Mouse (Mus musculus) midbrain, embryonic 11.5 days (tissue): Measurements from ENCODE around the gene Fgf23. TPM values are rescaled to one million over a fixed set of nuclear protein-coding genes. Genes with fewer than 3 reads are reported as not detected.

Experiments
- ATAC-seq: fragments of 200-750 bp; cut with Nextera tagmentation; 2 replicates; pipeline ENCODE4 v1.8.0; 2017; ENCODE audit warnings: moderate TSS enrichment, moderate library complexity; ENCODE audit not compliant: low FRiP score
- DNase-seq: peaks from one replicate; pipeline ENCODE4 v3.0.0; 2015; ENCODE audit warnings: low spot score; ENCODE audit errors: missing footprints
- H3K27ac ChIP-seq: fragments of 300-500 bp; sonication (generic); 2 replicates; pipeline ENCODE4 v1.5.1; 2014; ENCODE audit warnings: low read depth, low read length
- H3K27me3 ChIP-seq: fragments of 300-500 bp; sonication (generic); 2 replicates; pipeline ENCODE4 v1.6.1; 2014; ENCODE audit warnings: mild to moderate bottlenecking, low read length, moderate library complexity, mixed read lengths; ENCODE audit not compliant: control insufficient read depth, insufficient read depth
- H3K36me3 ChIP-seq: fragments of 300-500 bp; sonication (generic); 2 replicates; pipeline ENCODE4 v1.6.1; 2014; ENCODE audit warnings: mild to moderate bottlenecking, low read length, moderate library complexity, mixed read lengths; ENCODE audit not compliant: control insufficient read depth, insufficient read depth
- H3K4me1 ChIP-seq: fragments of 300-500 bp; sonication (generic); 2 replicates; pipeline ENCODE4 v1.6.1; 2014; ENCODE audit warnings: low read length; ENCODE audit not compliant: control insufficient read depth, insufficient read depth
- H3K4me2 ChIP-seq: fragments of 300-500 bp; sonication (generic); 2 replicates; pipeline ENCODE4 v1.6.1; 2014; ENCODE audit warnings: mild to moderate bottlenecking, moderate library complexity
- H3K4me3 ChIP-seq: fragments of 300-500 bp; sonication (generic); 2 replicates; pipeline ENCODE4 v1.5.1; 2014; ENCODE audit warnings: low read depth, low read length
- H3K9ac ChIP-seq: fragments of 300-500 bp; sonication (generic); 2 replicates; pipeline ENCODE4 v1.6.1; 2014; ENCODE audit warnings: low read length
- H3K9me3 ChIP-seq: fragments of 300-500 bp; sonication (generic); 2 replicates; pipeline ENCODE4 v1.6.1; 2016; ENCODE audit warnings: low read length; ENCODE audit not compliant: control insufficient read depth
- WGBS: fragments of 180-500 bp; shearing (Covaris S2); extraction: QIAGEN DNeasy Blood & Tissue Kit; methylation state at CpG from one replicate; pipeline ENCODE4 v1.1.7; 2014; 5-methylcytosine and 5-hydroxymethylcytosine counted together
- polyA plus RNA-seq: library from polyadenylated mRNA; unstranded; fragments of >200 nt; fragmentation: Nextera tagmentation; extraction: Ambion mirVana; gene quantifications from 2 replicates; pipeline ENCODE4 v1.2.1, GENCODE M21; 2014

Fgf23 gene
- polyA plus RNA-seq, 1 experiment from 2014 or later, result not detected

- 0 out of 2 replicates have a peak, but pooled peaks cover 2% of the 10 kb centered on the region for H3K4me1 ChIP-seq
- peak overlapping the region; percentile 76 for H3K9ac ChIP-seq
- no peaks in the 10 kb centered on the region for H3K9me3 ChIP-seq
- 2% methylated on average over 59 of the region's 59 CpGs for WGBS
- DNase-seq (peak; percentile 97), ATAC-seq (peak; percentile 90)
- H3K27ac ChIP-seq, result no peak overlapping the region
- H3K27me3 ChIP-seq, result peaks cover 13% of the 10 kb centered on the region
- no peaks in the 10 kb centered on the region for H3K36me3 ChIP-seq
- peak overlapping the region; percentile 61 for H3K4me3 ChIP-seq
- peak overlapping the region; percentile 99 for H3K4me2 ChIP-seq
These were observed 7.4 kb downstream of the Fgf23 start for GRCm38 (mm10) chr6:127079867-127080731.

DNA sequence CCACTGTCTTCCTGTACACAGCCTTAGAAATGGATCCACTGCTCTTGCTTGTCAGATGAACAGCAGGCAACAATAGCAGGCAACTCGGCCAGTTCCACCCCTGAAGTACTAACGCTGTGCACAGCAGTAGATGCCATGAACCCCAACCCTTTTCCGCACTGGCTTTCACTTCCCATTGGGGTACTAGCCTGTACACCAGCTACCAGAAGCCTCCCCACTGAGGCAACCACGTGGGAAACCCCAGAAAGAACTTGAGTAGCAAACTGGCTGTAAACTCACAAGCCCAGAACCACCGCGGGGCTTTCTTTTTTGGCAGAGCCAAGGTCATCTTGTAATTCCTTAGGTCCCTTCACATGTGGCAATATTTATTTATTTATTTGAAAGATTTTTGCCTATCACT is 9.1 kb downstream of the Fgf23 start:
- no peak for ATAC-seq
- Histone ChIP-seq H3K4me2 (no peak overlapping the region), H3K4me1 (0 out of 2 replicates have a peak, but pooled peaks cover 2% of the 10 kb centered on the region)

GRCm38 (mm10) chr6:127086739-127087138 is 14.0 kb downstream of the Fgf23 start:
- ATAC-seq, result no peak
- WGBS, result 77% methylated on average over 4 of the region's 4 CpGs
- no peak for DNase-seq
- H3K27me3 ChIP-seq, result peaks cover 1% of the 10 kb centered on the region; the same call in 1 of the 2 replicates
- H3K36me3 ChIP-seq, result peaks cover 5% of the 10 kb centered on the region
- no peak overlapping the region for H3K4me2 ChIP-seq
- H3K9ac ChIP-seq, result no peak overlapping the region
- H3K9me3 ChIP-seq, result no peaks in the 10 kb centered on the region
- no peaks in the 10 kb centered on the region for H3K4me1 ChIP-seq
- no peak overlapping the region for H3K4me3 ChIP-seq
- no peak overlapping the region for H3K27ac ChIP-seq

More for the DNA sequence above, 9.1 kb downstream of the Fgf23 start:
- H3K27ac ChIP-seq, result no peak overlapping the region
- no peak for DNase-seq
- WGBS, result 71% methylated on average over 6 of the region's 6 CpGs
- no peaks in the 10 kb centered on the region for H3K36me3 ChIP-seq
- no peaks in the 10 kb centered on the region for H3K9me3 ChIP-seq
- H3K27me3 ChIP-seq, result peaks cover 12% of the 10 kb centered on the region
- H3K4me3 ChIP-seq, result no peak overlapping the region
- no peak overlapping the region for H3K9ac ChIP-seq

DNA sequence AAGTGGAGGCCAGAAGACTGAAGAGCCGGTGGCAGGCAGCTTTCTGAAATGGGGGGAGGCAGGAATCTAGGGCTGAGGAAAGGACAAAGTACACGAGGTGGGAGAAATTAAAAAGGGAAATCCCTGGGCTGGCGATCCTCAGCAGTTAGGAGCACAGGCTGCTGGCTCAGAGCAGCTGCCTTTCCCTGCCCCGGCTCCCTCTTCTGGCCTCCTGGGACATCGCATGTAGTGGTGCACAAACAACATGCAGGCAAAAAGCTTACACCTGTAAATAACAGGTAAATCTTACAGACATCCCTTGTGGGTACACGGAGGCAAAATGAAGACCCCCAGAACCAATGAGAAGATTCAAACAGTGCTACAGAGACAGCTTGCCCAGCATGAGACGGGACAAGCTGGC is 21.9 kb downstream of the Fgf23 start:
- DNase-seq, result no peak
- Histone ChIP-seq H3K9ac (no peak overlapping the region), H3K4me2 (no peak overlapping the region), H3K27me3 (no peaks in the 10 kb centered on the region), H3K27ac (no peak overlapping the region), H3K9me3 (no peaks in the 10 kb centered on the region), H3K36me3 (no peaks in the 10 kb centered on the region; the same call in 1 of the 2 replicates), H3K4me1 (no peaks in the 10 kb centered on the region), H3K4me3 (no peak overlapping the region)
- WGBS, result 65% methylated on average over 7 of the region's 7 CpGs
- ATAC-seq, result no peak

DNA sequence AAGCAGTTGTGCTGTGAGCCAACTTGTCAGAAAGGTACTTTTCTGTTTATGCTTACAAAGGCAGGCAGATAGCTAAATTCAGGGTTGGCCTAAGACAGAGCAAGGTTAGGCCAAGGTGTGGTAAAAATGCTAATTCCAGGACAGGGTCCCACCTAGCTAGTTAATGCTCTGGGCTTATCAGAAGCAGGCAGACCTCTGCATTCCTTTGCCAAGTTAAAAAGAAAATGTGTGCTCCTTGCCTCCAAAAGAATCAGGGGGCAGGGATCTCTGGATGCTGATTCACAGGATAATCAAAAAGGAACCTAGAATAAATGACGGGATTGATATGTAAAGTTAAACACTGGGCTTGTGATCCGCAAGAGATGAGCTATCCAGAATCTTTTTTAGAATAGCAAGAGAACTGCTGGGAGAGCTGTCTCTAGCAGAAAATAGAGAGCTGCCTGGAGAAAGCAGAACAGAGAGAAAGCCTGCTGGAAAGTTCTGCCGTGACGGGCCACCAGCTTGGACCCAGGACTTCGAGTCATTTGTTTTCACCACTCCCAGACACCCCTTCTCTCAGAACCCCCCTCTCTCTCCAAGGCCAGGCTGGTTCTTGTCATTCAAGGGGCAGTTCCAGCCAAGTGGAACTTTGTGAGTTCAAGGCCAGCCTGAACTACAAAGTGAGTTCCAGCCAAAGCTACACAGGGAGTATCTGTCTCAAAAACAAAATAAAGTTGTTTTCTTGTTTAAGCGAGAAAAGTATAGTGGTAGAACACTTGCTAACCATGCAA is 31.0 kb downstream of the Fgf23 start:
- no peak overlapping the region for H3K27ac ChIP-seq
- H3K36me3 ChIP-seq, result no peaks in the 10 kb centered on the region
- 89% methylated on average over 6 of the region's 6 CpGs for WGBS
- H3K9ac ChIP-seq, result no peak overlapping the region
- DNase-seq (no peak), ATAC-seq (no peak)
- H3K4me1 ChIP-seq, result peaks cover 5% of the 10 kb centered on the region
- no peak overlapping the region for H3K4me3 ChIP-seq
- no peaks in the 10 kb centered on the region for H3K27me3 ChIP-seq
- H3K4me2 ChIP-seq, result no peak overlapping the region
- no peaks in the 10 kb centered on the region for H3K9me3 ChIP-seq

DNA sequence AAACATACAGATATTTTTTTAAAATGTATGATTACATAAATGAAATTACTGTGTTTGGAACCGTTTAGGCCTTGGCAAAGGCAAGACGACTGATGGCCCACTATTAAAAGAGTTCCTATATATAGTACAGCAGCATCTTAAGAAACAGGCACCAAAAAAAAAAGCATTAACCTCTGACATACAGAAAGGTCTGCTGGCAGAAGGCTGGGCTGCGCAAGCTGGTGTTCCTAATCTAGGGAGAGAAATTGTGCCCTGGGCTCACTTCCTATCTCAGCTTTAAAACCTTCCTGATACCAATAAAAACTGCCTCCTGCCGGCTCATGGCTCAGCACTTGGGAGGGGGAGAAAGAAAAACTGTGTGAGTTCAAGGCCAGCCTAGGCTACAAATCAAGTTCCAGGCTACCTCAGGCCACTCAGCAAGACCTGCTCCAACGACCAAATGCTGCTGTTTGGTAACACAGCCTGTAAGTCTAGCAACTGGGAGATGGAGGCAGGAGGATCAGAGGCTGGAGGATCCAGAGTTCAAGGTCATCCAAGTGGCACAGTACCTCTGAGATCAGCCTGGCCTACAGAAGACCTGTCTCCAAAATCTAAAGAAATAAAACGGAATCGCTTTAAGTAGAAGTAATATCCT is 31.8 kb downstream of the Fgf23 start:
- H3K27ac ChIP-seq, result no peak overlapping the region
- no peaks in the 10 kb centered on the region for H3K9me3 ChIP-seq
- 90% methylated on average over 7 of the region's 7 CpGs for WGBS
- no peaks in the 10 kb centered on the region for H3K27me3 ChIP-seq
- peaks cover 8% of the 10 kb centered on the region for H3K4me1 ChIP-seq
- no peak for DNase-seq
- no peak overlapping the region for H3K4me3 ChIP-seq
- H3K36me3 ChIP-seq, result no peaks in the 10 kb centered on the region
- H3K4me2 ChIP-seq, result no peak overlapping the region
- H3K9ac ChIP-seq, result no peak overlapping the region
- no peak for ATAC-seq

DNA sequence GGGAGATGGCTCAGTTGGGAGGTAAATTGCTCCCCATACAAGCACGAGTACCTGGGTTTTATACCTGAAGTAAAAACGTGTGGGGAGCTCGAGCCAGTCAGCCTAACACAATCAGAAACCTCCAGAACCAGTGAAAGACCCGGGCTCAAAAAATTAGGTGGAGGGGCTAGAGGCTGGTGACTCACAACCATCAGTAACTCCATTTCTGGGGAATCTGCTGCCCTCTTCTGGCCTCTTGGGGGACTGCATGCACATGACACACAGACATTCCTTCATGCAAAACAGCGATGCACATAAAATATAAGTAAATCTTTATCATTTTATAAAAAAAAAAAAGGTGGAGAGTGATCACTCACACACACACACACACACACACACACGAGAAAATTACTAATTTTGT is 32.4 kb downstream of the Fgf23 start:
- 69% methylated on average over 6 of the region's 6 CpGs for WGBS
- H3K9ac ChIP-seq, result no peak overlapping the region
- ATAC-seq (no peak), DNase-seq (peak; percentile 93)
- no peaks in the 10 kb centered on the region for H3K27me3 ChIP-seq
- H3K4me1 ChIP-seq, result peaks cover 8% of the 10 kb centered on the region
- no peak overlapping the region for H3K4me2 ChIP-seq
- H3K27ac ChIP-seq, result no peak overlapping the region
- no peak overlapping the region for H3K4me3 ChIP-seq
- H3K9me3 ChIP-seq, result no peaks in the 10 kb centered on the region
- H3K36me3 ChIP-seq, result no peaks in the 10 kb centered on the region

GRCm38 (mm10) chr6:127106189-127106588 is 33.5 kb downstream of the Fgf23 start:
- no peaks in the 10 kb centered on the region for H3K27me3 ChIP-seq
- no peak for DNase-seq
- peaks cover 8% of the 10 kb centered on the region for H3K4me1 ChIP-seq
- no peak overlapping the region for H3K27ac ChIP-seq
- no peaks in the 10 kb centered on the region for H3K36me3 ChIP-seq
- H3K4me2 ChIP-seq, result no peak overlapping the region
- 88% methylated on average over 5 of the region's 5 CpGs for WGBS
- ATAC-seq, result no peak
- H3K9me3 ChIP-seq, result no peaks in the 10 kb centered on the region
- no peak overlapping the region for H3K4me3 ChIP-seq
- H3K9ac ChIP-seq, result no peak overlapping the region
